Mouse (Mus musculus): ENCODE results near the gene Agap2. TPM values are rescaled to one million over a fixed set of nuclear protein-coding genes. Genes with fewer than 3 reads are reported as not detected.
A peak's percentile ranks its signal among the peaks of the same experiment; 100 is the strongest.
"Not testable (repeated sequence)": the region's sequence is repeated elsewhere in the genome, so short reads cannot be mapped to it uniquely, and the experiment has no call there.

Agap2 gene
- total RNA-seq, 2 experiments from 2014 or later, result 5.7 to 6.2 TPM

DNA sequence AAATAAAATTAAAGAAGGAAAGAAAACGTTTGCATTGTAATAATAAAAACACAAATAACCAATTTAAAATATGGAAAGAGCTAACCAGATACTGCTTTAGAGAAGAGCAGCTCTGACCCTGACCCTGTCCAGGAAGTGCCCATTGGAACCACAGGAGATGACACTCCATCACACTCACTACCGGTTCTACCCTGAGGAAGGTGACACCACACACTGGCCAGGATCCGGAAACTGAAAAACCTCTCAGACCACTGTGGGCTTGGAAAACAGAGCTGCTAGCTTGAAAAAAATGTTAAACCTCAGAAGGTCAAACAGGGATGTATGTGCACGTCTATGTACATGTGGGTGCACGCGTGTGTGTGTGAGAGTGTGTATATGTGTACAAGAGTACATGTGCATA lies 26.1 kb downstream of the Agap2 start:
- DNase-seq, result no peak

DNA sequence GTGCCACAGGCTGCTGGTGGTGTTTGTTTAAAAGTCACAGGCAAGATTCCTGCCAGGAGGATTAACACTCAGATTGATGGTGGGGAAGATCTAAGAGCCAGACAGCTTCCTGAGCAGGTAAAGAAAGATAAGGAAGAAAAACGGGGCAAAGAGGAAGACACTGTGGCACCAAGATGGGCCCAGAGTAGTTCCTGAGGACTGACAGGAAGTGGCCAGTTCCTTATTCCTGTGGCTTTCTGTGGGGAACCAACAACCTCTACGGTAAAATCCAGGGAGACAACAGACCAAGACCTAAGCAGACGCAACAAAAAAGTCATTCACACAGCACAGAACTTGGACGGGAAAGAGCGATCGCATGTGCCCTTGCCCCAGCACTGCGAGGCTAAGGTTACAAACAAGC lies 28.5 kb downstream of the Agap2 start:
- no peak for DNase-seq

DNA sequence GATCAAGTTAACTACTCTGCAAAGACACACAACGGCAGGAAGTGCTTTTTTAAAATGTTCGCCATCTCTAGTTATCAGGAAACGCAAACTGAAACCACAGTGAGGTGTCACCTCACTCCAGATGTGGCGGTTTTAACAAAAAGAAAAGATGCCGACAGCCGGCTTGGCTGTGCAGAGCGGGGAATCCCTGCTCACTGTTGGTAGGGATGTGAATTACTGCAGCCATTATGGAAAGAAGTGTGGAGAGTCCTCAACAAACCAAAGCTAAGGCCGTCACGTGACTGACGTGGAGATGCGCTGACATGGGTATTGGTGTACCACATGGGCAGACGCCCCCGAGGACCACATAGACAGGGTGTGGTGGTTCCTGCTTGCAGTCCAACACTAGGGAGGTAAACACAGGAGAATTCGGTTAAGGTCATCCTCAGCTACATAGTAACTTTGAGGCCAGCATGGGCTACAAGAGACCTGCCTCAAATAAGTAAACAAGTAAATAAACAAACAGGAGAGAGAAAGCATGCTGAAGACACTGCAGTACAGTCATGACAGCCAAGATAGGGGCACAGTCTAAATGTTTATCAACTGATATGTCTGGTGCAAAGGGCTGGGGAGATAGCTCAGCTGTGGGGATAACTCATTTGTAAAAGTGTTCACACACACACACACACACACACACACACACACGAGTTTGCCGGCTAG lies 32.6 kb downstream of the Agap2 start:
- DNase-seq, result no peak

DNA sequence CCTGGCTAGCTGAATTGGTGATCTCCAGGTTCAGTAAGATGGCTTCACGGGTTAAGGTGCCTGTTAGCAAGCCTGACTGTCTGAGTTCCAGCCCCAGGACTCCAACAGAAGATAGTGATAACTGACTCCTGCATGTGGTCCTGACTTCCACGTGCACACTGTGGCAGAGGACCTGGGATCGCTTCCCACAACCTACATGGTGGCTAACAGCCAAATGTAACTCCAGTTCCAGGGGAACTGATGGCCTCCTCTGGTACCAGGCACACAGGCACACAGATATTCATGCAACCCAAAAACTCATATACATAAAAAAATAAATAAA lies 33.1 kb downstream of the Agap2 start:
- DNase-seq, result no peak

GRCm38 (mm10) chr10:127111001-127111887 lies 36.2 kb downstream of the Agap2 start:
- no peak for DNase-seq

DNA sequence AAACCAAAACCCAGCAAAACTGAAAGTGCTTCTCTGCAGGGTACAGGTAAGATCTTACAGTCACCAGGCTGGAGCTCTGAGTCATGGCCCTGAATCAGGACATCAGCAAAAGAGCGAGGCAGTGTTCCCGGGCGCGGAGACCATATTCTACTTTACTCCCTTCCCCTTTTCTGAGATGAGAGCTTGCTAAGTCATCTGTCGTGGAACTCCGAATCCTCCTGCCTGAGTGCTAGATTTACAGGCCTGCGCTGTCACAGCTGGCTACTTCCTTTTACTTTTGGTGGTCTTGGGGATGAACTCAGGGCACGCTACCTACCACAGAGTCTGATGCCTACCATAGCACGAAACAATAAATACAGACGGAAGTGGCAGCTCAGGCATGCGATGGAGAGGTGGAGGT lies 39.3 kb downstream of the Agap2 start:
- no peak for DNase-seq

- no peak for DNase-seq
Observed at GRCm38 (mm10) chr10:127115068-127115467, 40.0 kb downstream of the Agap2 start.

GRCm38 (mm10) chr10:127118470-127118869 lies 43.4 kb downstream of the Agap2 start:
- DNase-seq, result no peak

DNA sequence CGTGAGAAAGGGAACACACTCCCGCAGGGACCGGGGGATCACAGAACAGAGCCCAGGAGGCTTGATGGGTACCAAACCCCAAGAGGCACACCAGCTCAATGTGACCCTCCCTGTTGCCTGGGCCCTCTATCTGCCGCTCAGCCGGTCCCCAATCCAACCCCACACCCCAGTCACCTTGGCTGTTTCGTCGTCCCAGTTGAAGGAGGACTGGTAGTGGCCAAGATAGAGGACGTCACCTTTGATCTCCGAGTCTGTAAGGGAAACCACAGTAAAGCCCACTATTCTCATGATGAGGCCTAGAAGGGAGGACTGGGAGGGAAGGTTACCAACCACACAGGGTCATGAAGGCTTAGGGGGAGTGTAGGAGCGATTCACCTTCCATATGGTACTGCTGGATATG lies 44.1 kb downstream of the Agap2 start:
- no peak for DNase-seq

DNA sequence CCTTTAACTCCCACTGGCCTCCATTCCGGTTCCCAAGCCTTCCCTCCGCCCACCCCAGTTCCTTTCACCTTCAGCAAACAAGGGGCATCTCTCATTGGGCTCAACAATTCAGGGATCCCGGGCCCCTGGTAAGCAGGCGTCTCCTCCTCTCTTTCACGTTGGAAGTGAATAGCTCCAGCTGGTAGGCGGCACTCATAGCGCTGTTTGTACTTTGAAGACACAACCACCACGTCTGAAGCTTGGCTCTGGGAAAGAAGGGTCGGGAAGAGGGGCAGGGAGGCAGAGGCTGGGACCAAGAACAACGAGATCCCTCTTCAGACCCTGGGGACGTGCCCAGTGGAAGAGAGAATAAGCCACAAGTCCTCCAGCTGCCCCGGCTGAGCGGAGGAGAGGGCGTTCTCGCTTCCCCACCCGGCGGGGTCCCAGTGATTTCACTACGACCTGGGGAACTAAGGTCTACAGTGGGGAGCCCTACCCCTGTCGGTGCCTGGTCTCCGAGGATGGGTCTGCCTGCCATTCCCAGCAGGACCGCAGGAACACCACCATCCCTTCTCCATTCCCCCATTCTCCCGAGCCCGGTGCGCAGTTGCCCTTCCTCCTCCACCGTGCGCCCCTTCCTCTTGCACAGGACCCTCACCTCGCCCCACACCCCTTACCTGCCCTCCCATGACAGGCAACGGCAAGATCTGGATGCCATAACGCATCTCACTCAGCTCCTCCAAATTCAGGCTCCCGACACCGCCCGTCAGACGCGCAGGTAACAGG lies 45.4 kb downstream of the Agap2 start:
- peak; percentile 20 for DNase-seq

- peak; percentile 97 for DNase-seq
Observed at GRCm38 (mm10) chr10:127121066-127121477, 46.0 kb downstream of the Agap2 start, which contains the start of gene Os9. Os9 (minus strand) TSS chr10:127121131.

- DNase-seq, result no peak
Observed at GRCm38 (mm10) chr10:127122018-127122417, 46.9 kb downstream of the Agap2 start.

GRCm38 (mm10) chr10:127122784-127123435 lies 47.8 kb downstream of the Agap2 start:
- peak; percentile 23 for DNase-seq

GRCm38 (mm10) chr10:127123436-127123805 lies 48.3 kb downstream of the Agap2 start:
- DNase-seq, result peak; percentile 74

DNA sequence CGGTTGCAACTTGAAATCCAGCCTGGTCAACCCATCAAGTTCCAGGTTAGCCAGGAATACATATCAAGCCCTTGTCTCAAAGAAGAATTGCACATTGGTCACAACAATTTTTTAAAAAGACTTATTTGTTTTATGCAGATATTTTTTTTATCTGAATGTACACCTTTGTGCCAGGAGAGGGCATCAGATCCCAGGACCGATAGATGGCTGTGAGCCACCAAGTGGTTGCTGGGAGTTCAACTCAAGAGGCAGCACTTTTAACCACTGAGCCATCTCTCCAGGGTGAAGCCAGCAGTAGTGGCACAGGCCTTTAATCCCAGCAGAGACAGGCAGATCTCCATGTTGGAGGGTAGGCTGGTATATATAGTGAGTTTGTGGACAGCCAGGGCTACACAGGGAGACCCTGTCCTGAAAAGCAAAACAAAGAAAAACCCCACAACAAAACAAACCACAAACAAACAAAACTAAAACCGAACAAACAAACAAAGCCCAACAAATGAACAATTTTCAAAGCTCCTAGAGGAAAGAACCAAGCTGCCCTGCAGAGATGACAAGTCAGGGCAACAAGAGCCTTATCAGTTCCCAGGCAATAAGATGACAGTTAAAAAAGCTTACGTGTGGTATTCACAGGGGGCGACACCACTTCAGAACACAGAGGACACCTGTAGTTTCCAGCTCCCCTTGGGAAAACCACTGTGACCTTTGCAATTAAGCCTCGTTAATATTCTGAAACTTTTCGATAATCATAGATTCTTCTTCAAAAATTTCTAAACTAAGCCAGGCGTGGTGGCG lies 50.3 kb downstream of the Agap2 start:
- peak; percentile 35 for DNase-seq

DNA sequence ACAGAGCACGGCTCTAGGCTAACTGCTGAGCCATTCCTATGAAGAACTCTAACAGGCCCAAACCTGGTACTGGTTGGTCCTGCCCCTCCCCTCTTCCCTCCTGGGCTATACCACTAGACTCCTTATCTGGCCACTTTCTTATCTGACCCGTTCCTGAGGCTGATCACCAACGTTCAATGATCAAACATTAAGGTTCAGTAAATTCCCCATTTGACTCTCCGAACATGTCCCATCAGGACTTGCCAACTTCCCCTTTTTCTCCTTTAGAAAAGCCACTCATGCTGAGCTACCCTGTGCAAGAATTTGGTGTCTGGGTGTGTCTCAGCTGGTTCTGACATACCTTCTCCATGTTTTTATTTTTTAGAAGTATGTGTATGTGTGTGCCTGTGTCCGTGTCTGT lies 51.5 kb downstream of the Agap2 start:
- DNase-seq, result no peak

DNA sequence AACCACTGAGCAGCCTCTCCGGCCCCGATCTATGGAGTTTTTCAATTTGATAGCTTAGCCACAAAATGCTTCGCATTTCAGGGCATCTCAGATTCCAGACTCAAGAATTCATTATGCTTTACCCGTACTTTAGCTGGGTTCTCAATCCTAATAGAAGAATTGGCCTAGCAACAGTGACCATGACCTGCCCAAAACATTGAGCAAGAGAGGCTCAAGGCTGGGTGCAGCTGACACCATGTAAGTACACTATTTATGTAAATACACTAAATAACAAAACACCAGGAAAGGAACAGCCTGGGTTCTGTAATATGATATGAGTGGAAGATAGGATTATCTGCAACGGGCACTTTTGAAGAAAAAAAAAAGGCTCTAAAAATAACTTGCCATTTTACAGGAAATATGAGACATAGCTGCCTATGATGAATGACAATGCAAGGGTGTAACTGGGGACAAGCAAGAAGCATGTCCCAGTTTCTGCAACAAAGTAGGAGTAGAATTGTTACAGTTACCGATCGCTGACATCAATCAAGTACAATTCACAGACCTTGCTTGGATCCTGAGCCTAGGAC lies 52.7 kb downstream of the Agap2 start:
- DNase-seq, result peak; percentile 33

DNA sequence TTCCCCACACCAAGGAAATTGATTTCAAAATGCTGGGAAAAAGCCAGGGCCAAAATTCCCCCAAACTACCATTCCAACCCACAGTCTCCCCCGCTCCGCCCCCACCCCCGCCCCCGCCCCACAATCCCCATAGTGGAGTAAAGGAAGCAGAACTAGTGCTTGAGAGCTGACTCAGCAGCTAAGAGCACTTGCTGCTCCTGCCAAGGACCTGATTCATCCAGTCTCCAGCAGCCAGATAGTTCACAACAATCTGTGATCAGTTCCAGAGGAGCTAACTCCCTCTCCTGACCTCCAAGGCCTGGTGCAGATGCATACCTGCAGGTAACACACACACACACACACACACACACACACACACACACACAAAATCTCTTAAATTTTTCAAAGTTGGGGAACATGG lies 54.3 kb downstream of the Agap2 start:
- DNase-seq, result peak; percentile 18

- DNase-seq, result no peak
Observed at GRCm38 (mm10) chr10:127132469-127132868, 57.4 kb downstream of the Agap2 start.

GRCm38 (mm10) chr10:127134394-127135035 lies 59.4 kb downstream of the Agap2 start:
- DNase-seq, result not testable (repeated sequence)

Data from adrenal gland, postnatal 10 days (tissue).